Mouse (Mus musculus) adrenal gland, postnatal 14 days (tissue): ENCODE measurements around the gene Gm20388. TPM values are rescaled to one million over a fixed set of nuclear protein-coding genes. Genes with fewer than 3 reads are reported as not detected.

ENCODE experiments used
- DNase-seq: peaks from one replicate; pipeline ENCODE4 v3.0.0; 2021; ENCODE audit warnings: mixed read lengths
- total RNA-seq: library from RNA; stranded (reverse); gene quantifications from 2 replicates; pipeline ENCODE4 v1.2.3, GENCODE M21; 2021

Gm20388 gene
- total RNA-seq, 1 experiment from 2014 or later = 17.6 TPM

DNA sequence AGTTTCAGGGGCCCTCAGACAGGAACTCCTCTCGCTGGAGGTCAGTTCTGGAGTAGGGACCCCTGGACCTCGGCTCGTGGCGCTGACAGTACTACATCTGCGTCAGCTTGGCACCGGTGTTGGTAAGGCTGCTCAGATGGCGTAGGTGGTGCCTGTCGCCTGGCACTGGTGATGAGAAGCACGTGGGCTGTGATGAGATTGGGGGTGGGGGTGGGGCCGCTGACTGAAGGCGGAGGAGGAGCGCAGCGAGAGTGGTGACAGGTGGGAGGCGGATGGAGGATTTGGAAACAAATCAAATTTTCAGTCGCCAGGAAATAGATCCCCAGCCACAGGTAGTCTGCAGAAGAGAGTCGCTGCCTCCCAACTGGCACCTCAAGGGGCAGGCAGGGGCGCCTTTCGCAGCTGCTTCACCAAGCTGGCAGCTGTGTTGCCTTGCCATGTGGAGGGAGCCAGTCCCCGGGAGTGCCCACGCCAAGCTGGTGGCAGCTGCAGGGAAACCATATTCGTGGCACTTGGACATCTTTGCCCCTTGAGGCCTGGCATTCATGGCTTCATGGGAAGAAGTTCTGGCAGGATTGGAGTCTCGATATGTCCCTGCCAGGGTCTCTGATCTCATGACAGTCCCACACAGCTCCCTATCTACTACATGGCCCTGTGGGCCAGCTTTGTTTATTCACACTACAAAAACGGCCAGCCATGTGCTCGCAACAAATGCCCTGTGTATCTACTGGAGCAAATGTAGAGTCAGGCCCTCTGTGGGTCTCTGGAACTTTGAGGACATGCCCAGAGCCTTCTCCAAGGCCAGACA is 2858.8 kb downstream of the Gm20388 start:
- DNase-seq = no peak

DNA sequence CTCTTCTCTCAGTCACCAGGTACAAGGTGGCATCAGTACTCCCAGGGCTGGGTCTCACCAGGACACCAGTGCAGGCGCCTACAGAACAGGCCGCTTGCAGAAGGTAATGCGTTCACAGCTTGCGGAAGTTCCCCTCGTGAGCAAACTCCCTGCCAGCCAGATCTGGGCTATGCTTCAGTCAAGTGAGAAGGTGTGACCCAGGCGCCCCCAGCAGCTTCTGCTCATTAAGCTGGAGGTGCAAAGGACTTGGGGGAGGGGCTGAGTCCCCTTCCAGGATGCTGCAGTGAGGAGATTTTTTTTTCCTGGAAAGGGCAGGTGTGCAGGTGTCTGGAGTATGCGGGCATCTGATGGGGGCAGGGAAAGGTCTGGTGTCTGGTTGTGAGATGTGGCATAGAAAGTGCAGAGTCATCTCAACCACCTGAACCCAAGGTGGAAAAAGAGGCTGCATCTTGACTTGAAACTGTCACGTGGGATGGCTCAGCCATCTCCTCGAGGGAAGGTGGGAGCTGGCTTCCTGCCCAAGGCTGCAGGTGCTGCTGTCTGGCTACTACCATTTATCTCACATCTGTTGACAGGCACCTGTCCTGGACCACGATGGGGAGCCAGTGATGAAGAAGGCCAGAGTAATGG is 2861.9 kb downstream of the Gm20388 start:
- no peak for DNase-seq

DNA sequence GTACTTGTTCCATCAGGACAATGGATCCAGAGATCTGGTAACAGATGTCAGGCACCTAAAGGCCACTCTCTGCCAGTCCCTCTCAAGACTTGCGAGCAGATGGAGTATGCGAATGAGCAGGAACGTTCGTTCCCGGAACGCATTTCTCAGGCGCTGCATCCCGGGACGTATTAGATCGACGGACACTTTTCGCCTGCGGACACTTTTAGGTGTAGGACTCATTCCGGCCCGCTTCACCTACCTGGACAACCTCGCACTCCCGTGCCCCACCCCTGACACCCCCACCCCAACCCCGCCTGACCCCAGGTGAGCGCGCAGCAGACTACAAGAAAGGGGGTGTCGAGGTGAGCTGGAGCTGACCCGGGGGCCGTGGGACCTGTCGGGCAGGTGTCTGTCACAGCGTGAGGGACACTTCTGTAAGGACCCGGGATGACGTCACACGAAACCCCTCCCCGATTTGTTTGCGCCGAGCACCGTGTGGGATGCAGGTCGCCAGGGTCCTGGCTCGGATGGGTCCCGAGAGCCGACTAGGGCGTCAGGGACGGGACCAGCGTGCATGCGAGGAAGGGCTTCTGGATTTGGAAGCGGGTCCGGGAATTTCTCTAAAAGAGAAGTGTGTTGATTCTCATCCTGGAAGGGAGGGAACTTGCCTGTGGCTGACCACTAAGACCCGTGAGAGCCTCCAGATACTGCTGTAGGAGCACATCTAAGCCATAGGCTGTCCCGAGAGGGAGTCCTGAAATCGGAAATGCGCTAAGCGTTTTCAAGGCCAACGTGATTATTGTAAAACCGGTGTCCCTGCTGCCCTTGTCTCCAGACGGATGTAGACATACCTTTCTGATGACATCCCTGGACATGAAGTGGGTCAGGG is 2864.9 kb downstream of the Gm20388 start, which contains the start of gene Acsf3:
TSS of gene Acsf3 (plus strand) at position 202 of the 871 bp plus-strand sequence.
- DNase-seq = peak; percentile 76

DNA sequence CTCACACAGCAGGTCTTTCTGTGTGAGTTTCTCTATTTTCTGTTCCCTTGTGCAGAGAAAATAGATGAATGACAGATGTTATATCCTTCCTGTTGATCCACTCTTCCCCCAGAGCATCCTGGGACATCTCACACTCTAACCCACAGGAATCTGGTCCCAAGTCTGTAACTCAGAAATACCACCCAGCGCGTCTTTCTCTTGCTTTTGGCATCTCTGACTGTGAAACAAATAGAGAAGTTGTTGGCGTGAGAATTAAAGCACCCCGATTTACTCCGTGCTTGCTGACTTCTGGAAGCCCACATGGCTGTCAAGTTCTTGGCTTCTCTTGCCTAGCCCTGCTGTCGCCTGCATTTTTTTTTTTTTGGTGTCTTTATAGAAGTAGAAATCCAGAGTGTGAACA is 2867.1 kb downstream of the Gm20388 start:
- no peak for DNase-seq

DNA sequence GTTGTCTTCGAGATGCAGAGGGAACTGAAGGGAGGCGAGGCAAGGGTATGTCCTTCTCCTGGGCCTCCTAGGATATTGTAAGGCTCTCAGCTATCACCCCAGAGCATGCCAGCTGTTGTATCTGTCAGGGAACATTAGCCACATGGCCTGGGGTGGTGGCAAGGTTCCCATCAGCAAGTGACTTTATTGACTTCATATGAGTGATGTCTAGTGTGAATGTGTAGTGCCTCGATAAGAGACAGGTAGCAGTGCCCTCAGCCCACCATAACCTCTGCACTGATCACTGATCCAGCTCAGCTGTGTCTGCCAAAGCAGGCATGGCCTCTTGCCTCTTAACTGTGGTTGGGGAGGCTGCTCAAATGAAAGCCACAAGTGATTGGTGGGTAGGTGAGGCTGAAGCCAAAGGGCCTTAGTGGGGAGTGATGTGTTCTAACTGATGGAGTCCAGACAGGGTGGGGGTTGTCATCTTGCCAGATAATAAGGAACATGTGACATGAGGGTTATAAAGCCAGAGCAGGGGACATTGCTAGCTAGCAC is 2868.1 kb downstream of the Gm20388 start:
- DNase-seq = no peak

DNA sequence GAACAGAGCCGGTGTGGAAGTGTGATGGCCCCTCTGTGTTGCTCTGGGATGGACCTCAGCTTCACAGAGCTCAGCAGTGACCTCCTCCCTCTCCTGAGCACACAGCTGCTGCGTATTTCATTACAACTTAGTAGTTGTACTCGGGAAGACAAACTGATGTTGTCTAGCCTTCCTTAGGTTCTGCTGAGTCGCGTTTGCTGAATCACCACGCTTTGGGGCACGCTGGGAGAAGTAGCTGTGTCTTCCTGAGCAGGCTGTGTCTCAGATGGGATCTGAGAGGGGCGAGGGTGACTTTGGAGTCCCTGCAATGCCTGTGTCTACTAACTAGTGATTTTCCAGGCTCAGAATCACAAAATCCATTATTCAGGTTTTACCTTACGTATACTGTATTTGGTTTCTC is 2868.6 kb downstream of the Gm20388 start:
- DNase-seq = no peak

DNA sequence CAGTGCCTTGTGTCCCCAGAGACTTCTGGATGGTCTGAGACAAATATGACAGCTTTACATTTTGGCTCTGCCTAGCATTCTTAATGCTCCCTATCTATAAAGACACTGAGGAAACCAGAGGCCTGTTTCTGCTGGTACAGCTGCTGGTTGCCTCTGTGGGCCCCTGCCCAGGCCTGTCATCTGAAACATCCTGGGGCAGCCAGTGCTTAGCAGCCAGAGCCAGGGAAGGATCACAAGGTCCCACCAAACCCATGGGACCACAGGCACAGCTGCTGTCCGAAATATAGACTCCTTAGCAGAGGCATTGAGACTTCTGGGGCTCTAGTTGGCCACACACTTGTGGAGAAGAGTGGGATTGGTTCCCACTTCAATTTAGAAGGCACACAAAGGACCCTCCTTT is 2874.1 kb downstream of the Gm20388 start:
- no peak for DNase-seq

DNA sequence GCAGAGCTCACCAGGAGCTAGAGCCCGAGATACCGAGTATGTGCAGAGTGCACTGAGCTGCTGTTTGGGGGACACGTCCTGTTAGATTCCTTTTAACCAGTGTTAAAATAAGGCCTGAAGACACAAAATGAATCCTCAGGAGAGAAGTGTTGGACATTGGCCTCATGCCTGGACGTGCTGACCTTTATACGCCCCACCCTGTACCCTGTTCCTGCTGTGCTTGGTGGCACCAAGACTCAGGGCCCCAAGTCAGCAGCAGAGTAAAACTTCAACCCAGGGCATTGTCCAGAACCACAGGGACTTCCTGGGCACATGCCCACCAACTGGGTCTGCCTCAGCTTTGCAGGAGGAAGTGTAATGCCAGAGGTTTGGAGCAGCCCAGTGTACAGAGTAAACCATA is 2879.2 kb downstream of the Gm20388 start:
- peak; percentile 47 for DNase-seq

DNA sequence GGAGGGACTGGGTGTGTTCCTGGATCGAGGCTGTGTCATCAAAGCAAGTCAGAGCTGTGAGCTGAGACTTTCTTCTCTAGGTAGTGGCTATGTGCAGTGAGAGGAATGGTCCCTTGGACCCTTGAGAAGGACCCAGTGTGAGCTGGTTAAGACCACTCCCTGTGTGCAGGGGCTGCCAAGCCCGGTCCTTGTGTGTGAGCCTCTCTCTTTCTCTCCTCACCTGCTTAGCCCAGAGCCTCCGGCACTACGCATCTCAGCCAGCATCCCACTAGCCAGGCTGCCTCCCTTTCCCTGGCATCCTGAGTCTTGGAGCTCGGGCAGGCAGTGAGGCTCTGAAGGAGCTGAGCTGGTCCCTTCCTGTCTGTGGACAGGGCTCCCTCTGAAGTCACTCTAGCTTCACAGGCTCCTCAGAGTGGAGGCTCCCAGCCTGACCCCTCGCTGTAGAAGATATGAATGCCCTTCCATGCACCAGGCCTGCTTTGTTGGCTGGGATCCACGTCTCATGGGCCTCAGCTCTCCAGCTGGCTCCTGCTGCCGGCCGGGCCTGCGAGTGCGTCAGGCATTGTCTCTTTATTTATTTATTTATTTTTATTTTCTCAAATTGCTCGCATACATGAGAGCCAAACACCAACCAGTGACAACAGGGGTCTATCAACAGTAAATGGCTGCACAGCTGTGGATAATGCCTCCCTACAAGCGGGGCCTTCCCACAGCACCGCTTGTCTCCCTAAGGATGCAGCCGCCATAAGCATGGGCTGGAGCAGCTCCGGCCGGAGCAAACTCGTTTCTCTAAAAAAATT is 2882.9 kb downstream of the Gm20388 start:
- DNase-seq = peak; percentile 54

DNA sequence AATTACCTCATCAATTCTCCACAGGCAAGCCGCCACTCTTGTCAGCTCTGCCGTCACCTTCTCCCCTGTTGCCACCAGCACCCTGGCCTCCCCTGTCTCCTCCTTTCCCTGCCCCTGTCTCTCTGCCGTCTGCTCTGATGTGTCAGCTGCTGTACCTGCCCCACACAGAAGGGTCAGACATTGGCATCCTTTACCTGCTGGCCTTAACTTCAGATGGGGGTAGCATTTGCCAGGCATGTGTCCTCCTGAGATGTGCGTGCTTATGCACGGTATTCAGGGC is 2883.5 kb downstream of the Gm20388 start:
- DNase-seq = no peak

DNA sequence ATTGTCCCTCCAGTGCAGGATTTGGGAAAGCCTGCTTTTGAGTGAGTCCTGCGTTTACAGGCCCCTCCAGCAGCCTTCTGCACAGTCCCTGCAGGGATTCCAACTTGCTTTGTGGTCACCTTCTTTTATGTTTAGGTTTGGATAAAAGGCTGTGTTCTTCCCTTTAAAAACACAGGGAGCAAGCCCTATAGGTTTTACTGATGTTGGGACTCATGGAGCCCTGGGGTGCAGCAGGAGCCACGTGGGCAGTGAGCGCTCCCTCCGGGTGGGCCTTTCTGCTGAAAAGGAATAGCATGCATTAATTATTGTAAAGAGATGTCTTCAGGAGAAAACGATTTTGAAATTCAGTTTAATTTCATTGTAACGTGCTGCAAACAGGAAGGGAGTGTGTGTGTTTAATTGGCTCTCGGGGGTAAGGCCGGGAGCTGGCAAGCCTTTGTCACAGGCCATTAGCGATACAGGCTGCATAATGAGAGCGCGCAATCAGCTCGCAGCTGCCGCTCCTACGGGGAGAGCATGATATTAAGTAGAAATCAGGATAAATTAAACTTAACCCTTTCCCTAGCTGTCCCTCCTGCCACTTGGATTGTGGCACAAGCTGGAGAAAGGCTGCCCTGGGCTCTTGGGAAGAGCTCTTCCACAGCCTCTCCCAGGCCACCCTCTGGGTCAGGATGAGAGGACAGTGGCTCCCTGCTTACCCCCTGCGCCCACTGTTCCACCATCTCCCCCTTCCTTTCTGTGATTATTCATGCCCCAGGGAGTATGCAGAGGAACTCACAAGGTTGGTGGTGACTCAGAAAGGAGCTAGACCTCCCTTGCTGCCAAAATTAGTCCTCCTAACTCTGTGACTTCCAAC is 2893.5 kb downstream of the Gm20388 start:
- peak; percentile 33 for DNase-seq

DNA sequence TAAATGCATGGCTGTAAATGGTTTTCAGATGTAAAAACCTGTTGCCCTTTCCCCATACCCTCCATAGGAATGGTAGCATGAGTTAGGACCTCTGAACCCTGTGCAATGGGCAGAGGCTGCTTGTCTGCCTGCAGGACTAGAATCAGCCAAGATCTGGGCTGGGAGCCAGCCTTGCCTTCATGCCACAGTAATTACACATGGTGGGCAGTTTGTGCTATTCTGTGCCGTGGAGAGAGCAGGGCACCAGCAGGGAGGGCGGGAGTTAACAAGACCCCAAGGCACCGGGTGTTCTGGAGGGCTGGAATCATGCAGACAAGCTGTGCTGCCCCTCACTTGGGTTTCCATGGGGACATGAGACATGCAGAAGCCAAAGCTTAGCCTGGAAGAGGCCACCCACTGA is 2894.7 kb downstream of the Gm20388 start:
- peak; percentile 45 for DNase-seq

DNA sequence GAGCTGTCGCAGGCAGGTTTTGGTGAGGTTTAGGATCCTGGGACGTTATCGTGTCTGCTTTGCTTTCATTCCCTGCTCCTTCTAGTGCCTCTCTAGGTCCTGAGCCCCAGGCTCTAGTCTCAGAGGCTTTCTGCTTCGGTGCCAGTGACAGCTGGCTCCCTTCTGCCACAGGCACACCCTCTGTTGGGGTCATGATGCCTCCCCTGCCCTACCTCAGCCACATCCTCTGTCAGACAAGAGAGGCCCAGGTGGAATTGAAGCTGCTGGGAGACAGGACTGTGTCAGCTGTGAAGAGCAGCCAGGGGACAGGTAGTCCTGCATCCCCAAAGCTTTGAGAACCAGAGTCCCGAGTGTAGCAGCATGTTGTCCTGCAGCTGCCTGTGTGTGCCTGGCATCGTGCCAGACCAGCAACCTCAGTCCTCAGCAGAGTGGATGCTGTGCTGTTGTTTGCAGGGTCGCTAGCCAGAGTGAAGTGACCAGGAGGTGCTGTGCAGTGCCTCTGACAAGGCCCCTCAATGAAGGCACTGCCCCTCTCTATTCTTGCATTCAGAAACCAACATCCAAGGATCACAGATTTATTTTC is 2896.4 kb downstream of the Gm20388 start:
- DNase-seq = no peak

DNA sequence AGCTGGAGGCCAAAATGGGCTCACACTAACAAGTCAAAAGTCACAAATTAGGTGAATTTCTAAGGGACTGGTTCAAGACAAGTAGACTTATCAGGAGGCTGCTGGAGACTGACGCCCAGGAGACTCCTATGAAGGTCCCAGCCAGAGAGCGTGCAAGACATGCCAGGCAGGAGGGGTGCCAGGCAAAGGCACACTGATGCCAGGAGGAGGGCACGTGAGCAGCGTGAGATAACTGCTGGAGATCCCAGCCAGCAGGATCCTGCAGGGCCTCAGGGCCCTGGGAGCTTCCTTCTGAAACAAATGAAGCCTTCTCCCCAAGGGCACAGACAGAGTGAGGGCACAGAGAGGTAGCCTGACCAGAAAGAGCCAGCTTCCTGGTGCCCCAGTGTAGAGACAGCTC is 2897.3 kb downstream of the Gm20388 start:
- DNase-seq = peak; percentile 75

DNA sequence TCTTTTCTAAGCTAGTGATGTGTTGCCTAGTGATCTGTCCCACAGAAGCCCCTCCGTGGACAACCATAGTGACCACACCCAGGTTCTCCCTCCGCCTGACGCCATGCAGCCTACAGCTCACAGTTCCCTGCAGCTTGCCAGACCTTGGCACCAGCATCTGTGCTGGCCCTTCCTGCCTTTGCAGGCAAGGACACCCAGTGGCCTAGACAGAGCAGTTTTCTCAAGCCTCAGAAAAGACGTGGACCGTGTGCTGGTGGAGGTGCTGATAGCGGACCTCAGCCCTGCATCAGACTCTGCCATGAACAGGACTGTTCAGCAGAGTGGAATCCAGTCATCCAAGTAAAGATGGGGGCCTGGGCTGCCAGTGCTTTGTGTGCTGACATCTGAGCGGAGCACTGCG is 2899.7 kb downstream of the Gm20388 start:
- peak; percentile 65 for DNase-seq

DNA sequence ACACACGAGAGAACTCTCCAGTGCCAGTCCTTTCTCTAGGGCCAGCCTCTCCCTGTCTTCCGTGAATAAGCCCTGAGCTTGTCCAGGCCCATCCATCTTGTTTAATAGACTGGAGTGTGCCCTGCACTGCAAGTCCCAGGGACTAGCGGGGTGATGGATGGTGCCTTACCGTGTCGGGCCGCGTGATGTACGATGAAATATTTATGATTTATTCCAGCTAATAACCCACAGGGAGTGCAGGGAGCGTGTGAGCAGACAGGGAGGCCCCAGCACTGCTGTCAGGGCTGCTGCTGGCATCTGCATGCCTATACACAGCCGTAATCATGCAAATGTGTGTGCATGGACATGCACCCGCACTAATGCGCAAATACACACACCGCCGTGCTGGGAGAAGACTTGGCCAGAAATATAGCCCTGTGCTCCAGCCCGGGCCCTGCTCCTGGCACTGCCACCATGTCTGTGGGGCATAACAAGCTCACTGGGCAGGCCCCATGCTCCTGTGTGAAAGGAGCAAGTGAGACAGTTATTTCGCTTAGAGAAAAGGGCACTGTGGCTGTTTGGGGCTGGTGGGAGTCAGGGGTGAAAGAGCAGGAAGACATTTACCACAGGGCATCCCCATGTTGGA is 2901.3 kb downstream of the Gm20388 start:
- no peak for DNase-seq

DNA sequence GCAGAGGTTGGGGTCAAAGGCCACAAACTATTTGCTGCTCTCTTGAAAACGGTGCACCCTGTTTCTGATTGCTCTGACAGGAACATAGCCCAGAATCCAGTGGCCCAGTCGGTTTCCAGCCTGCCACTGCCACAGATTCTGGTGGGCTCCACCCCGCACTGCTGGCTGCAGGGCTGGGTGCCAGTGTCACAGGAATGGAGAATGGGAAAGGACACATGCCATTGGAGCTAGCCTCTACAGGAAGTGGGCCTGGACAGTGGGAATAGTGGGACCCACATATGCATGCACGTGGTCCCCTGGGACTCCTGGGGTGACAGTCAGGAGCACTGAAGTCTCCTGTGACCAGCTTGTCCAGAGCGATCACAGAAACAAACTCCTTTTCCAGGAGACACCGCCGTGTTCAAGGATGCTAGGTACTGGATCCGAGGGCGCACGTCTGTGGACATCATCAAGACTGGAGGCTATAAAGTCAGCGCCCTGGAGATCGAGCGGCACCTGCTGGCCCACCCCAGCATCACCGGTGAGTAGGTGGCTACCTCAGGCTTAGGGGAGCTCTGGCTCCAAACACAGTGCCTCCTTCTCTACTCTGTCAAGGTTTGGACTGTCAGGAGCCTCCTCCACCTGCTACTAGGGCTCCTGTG is 2902.1 kb downstream of the Gm20388 start:
- no peak for DNase-seq

DNA sequence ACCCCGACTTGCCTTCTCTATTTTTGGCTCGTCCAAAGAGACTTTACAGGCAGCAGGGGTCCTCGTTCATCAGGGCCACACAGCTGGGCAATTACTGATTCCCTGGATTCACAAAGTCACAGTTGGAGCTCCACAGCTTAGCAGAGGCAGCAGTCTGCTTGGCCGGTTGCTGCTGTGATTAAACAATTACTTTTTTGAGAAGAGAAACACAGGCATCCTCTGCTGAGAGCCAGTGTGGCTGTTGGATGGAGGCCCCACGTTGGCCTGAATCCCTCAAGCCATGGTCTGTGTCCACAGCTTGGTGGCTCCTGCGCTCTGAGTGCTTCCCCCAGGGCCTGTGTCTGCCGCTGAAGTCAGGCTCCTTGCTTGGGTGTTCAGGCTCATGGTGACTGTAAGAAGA is 2904.0 kb downstream of the Gm20388 start:
- no peak for DNase-seq

DNA sequence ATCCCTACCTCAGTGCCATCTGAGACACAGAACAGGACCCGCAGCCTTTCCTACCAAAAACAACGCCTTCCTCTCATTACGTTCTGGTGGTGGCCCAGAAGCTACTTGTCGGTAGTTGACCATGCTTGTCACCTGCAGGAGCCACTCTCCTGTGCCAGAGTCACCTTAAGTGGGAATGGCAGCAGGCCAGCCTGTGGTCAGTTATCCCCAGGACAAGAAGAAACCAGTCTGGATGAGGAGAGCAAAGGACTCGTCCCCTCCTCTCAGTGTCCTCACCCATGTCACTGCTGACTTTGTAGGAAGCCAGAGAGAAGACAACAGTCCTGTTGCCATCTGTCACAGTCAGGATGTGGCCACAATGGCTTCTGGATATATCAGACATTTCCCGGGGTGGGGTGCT is 2906.3 kb downstream of the Gm20388 start:
- DNase-seq = no peak
